Mouse (Mus musculus): ENCODE data around the gene Cox7a2.

The Cox7a2 gene

DNA sequence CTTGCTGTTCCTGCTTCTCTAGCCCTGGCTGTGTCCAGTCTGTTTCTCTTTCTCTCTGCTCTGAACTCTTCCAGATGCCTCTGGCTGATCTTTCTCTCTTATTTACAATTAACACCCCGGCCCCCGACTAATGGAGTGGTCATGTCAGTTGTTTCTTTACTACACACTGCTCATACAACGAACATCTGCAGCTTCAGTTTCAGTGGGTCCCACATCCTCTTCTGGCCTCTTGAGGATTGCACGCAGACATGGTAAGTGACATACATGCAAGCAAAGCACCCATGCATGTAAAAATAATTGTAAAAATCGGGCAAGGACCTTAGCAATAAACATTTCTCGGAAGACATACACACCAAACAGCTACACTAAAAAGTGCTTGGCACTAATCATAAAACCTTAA lies 24.1 kb downstream of the Cox7a2 start:
- in situ Hi-C loops (cut with MboI) = no loop called here

DNA sequence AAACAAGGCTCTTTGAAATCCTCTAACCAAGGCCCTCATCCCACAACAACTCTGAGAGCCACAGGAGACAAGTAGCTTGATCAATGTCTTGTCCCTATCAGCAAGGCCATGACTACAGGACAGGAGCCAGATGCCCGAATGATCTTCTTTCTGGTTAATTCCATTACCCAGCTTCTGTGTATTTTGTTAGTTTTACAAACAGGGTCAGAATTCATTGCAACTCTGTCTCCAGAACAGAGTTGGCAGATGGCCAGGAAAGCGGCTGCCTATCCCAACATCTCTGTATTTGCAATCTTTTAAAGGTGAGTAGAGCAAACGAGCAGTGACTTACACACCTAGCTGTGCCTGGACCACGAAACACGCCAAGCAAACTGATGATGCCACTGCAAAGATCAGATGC lies 29.4 kb downstream of the Cox7a2 start:
- in situ Hi-C loops (cut with MboI) = no loop called here

DNA sequence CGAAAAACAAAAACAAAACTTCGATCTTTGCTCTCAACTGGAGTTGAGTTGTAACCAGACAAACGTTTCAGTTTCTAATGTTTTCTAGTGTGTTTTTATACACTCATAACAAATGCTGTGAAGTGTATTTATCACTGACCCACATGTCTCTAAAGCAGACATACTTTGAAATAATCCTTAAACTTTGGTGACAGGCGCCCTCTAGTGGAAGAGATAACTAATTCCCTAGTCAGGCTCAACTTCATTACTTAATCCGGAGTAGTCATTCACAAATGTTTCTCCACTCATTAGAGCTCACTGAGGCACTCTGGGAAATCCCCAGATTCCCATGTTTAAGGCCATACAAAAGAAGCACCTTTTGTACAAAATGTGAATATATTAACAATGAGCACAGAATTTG lies 36.6 kb downstream of the Cox7a2 start:
- in situ Hi-C loops (cut with MboI) = no loop called here

DNA sequence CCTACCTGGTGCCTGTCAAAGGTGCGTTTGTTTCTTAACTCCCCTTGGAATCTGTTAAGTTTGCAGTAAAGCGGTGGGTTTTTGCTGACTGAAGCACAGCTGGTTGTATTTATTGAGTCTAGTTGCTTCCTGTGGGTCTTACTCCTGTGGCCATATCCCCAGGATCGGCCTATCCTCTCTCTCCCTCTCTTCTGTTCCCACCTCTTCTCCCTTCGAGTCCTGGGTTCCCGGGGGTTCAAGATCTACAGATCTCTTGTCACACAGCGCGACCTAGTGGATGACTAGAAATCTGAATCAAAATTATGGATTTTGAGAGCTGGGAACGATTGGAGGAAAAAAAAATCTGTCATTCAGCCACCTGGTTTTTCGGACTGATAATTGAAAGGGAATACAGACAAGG lies 38.6 kb downstream of the Cox7a2 start:
- in situ Hi-C loops (cut with MboI) = no loop called here

DNA sequence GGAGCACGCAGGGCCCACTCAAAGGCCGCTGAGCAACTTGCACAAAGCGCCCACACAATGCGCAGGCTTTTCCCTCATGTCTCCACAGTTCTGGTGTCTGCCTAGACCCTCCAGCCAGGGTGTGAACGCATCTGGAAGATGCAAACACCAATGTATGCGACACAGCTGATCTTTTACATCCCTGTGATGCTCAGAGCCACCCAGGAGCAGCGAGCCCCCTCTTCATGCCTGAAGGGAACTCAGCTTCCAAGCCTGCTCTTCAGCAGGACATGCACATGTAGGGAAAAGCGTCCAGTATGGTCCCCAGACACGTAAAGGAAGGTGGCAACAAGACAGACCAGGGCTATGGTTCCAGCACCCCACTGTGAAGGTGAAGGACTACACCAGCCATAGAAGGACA lies 39.5 kb downstream of the Cox7a2 start:
- in situ Hi-C loops (cut with MboI) = no loop called here

DNA sequence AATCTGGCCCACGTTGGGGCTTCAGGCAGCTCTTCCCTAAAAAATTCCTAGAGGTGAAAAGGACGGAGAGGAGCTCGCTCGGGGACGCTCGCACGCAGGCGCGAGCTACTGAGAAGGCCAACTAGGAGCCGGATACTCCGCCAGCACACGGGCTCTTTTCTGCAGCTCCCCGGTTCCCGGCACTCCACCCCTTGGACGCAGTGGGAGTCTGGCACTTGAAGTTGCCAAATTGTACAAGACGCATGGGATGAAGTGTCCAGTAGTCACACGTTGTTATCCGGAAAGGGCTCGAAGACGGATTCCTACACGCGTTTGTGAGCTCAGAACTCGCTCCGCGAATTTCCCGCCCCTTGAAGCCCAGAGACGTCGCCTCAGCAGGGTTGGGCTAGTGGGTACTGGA lies 40.2 kb downstream of the Cox7a2 start:
- in situ Hi-C loops (cut with MboI) = no loop called here

GRCm38 (mm10) chr9:79718481-79719370 lies 41.0 kb downstream of the Cox7a2 start, which contains the start of gene Col12a1:
Gene Col12a1 (minus strand): TSS chr9:79718831.
- in situ Hi-C loops (cut with MboI) = no loop called here

GRCm38 (mm10) chr9:79717836-79718475 lies 41.7 kb downstream of the Cox7a2 start:
- in situ Hi-C loops (cut with MboI) = no loop called here

- in situ Hi-C loops (cut with MboI) = no loop called here
Measured at GRCm38 (mm10) chr9:79716909-79717835, 42.5 kb downstream of the Cox7a2 start.

DNA sequence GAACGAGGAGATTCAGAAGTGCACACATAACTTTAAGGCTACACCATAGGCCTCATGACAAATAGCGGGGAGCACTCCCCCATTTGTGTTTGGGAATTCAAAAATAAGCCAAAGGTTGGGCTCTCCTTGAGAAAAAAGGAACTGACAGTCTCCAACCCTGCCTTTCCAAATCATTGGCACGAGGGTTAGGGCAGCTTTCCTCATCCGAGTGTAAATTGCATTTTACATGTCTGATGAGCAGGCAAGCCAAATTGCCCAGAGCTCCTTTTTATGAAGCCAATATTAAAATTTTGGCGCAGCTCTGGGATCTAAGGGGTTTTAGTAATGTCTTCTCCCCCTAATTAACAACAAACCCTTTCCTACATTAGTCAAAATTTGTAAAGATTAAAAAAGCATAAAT lies 43.2 kb downstream of the Cox7a2 start:
- in situ Hi-C loops (cut with MboI) = no loop called here

- in situ Hi-C loops (cut with MboI) = no loop called here
Measured at GRCm38 (mm10) chr9:79714471-79715045, 45.1 kb downstream of the Cox7a2 start.

Data from mature B cell (primary cell).